Mouse (Mus musculus) forebrain, embryonic 14.5 days (tissue): Measurements from ENCODE around the gene Lrrc45. TPM values are rescaled to one million over a fixed set of nuclear protein-coding genes. Genes with fewer than 3 reads are reported as not detected.
"Not testable (repeated sequence)": the region's sequence is repeated elsewhere in the genome, so short reads cannot be mapped to it uniquely, and the experiment has no call there.

ENCODE experiments used
- ATAC-seq: fragments of 200-750 bp; cut with Nextera tagmentation; 2 replicates; pipeline ENCODE4 v1.8.0; 2017; ENCODE audit warnings: mild to moderate bottlenecking, moderate library complexity
- DNase-seq: peaks from one replicate; pipeline ENCODE4 v3.0.0-alpha.2; 2015; ENCODE audit warnings: low spot score
- H3K27ac ChIP-seq: fragments of 300-500 bp; sonication (generic); 2 replicates; pipeline ENCODE4 v1.5.1; 2014; ENCODE audit warnings: low read depth, mild to moderate bottlenecking, control low read depth, low read length, moderate library complexity
- H3K27me3 ChIP-seq: fragments of 300-500 bp; sonication (generic); replicated peaks from 2 replicates; pipeline ENCODE4 v1.6.1; 2014; ENCODE audit warnings: low read length, control low read depth, mixed read lengths; ENCODE audit not compliant: control insufficient read depth, insufficient read depth
- H3K36me3 ChIP-seq: fragments of 300-500 bp; sonication (generic); 2 replicates; pipeline ENCODE4 v1.6.1; 2014; ENCODE audit warnings: low read length, control low read depth; ENCODE audit not compliant: control insufficient read depth, insufficient read depth
- H3K4me1 ChIP-seq: fragments of 300-500 bp; sonication (generic); 2 replicates; pipeline ENCODE4 v1.6.1; 2014; ENCODE audit warnings: antibody characterized with exemption, low read length, control low read depth; ENCODE audit not compliant: control insufficient read depth, insufficient read depth
- H3K4me2 ChIP-seq: fragments of 300-500 bp; sonication (generic); 2 replicates; pipeline ENCODE4 v1.6.1; 2014; ENCODE audit warnings: mild to moderate bottlenecking, control low read depth, low read length
- H3K4me3 ChIP-seq: fragments of 300-500 bp; sonication (generic); 2 replicates; pipeline ENCODE4 v1.5.1; 2014; ENCODE audit warnings: low read depth, low read length, control low read depth
- H3K9ac ChIP-seq: fragments of 300-500 bp; sonication (generic); 2 replicates; pipeline ENCODE4 v1.6.1; 2014; ENCODE audit warnings: mild to moderate bottlenecking, low read length, control low read depth, moderate library complexity
- H3K9me3 ChIP-seq: fragments of 300-500 bp; sonication (generic); replicated peaks from 2 replicates; pipeline ENCODE4 v1.6.1; 2016; ENCODE audit warnings: low read length, control low read depth, mixed read lengths; ENCODE audit not compliant: control insufficient read depth
- WGBS: fragments of 180-500 bp; shearing (Covaris S2); extraction: QIAGEN DNeasy Blood & Tissue Kit; methylation state at CpG from one replicate; pipeline ENCODE4 v1.1.7; 2014; 5-methylcytosine and 5-hydroxymethylcytosine counted together
- polyA plus RNA-seq: library from polyadenylated mRNA; unstranded; fragments of >200 nt; fragmentation: Nextera tagmentation; extraction: Ambion mirVana; gene quantifications from 2 replicates; pipeline ENCODE4 v1.2.1, GENCODE M21; 2014

Gene Lrrc45
- polyA plus RNA-seq = 39.0 and 59.5 TPM in 2 replicates

- peaks cover 51% of the 10 kb centered on the region for H3K36me3 ChIP-seq
- H3K4me3 ChIP-seq = peak within 1 kb of the TSS; percentile 50
- 4% methylated on average over 53 of the region's 53 CpGs for WGBS
- H3K4me1 ChIP-seq = peaks cover 9% of the 10 kb centered on the region
- no peaks in the 10 kb centered on the region for H3K27me3 ChIP-seq
- peak within 1 kb of the TSS; percentile 75 for H3K9ac ChIP-seq
- H3K9me3 ChIP-seq = no peaks in the 10 kb centered on the region
- DNase-seq (peak; percentile 100), ATAC-seq (peak; percentile 98)
- H3K4me2 ChIP-seq = peak within 1 kb of the TSS; percentile 94
- H3K27ac ChIP-seq = peak within 1 kb of the TSS; percentile 63
These were observed at the start of gene Lrrc45, which contains the start of gene Cenpx for GRCm38 (mm10) chr11:120713580-120714518. Gene Lrrc45, plus strand, starts transcription at chr11:120713925. Gene Cenpx, minus strand, starts transcription at chr11:120713738.

GRCm38 (mm10) chr11:120665406-120665805 is 48.3 kb upstream of the Lrrc45 start:
- Histone ChIP-seq H3K36me3 (no peaks in the 10 kb centered on the region), H3K27me3 (peaks cover 33% of the 10 kb centered on the region), H3K4me3 (no peak overlapping the region), H3K4me1 (no peaks in the 10 kb centered on the region), H3K4me2 (no peak overlapping the region), H3K27ac (no peak overlapping the region), H3K9me3 (no peaks in the 10 kb centered on the region), H3K9ac (no peak overlapping the region)
- ATAC-seq = no peak
- DNase-seq = no peak
- WGBS = 83% methylated on average over 3 of the region's 3 CpGs

- no peak overlapping the region; the same call in 1 of the 2 replicates for H3K9ac ChIP-seq
- no peak for ATAC-seq
These were observed 47.1 kb upstream of the Lrrc45 start for GRCm38 (mm10) chr11:120666617-120667016.

GRCm38 (mm10) chr11:120672687-120673593 is 40.8 kb upstream of the Lrrc45 start, which contains the start of gene Aspscr1:
Gene Aspscr1, plus strand, starts transcription at chr11:120672973.
- H3K9ac ChIP-seq = peak within 1 kb of the TSS; percentile 68
- H3K27me3 ChIP-seq = no peaks in the 10 kb centered on the region
- no peaks in the 10 kb centered on the region for H3K9me3 ChIP-seq
- peak within 1 kb of the TSS; percentile 91 for H3K4me2 ChIP-seq
- H3K36me3 ChIP-seq = peaks cover 12% of the 10 kb centered on the region
- 1% methylated on average over 81 of the region's 83 CpGs for WGBS
- ATAC-seq (peak; percentile 98), DNase-seq (peak; percentile 97)
- peak within 1 kb of the TSS; percentile 70 for H3K4me3 ChIP-seq
- H3K4me1 ChIP-seq = peaks cover 8% of the 10 kb centered on the region; the same call in 1 of the 2 replicates
- H3K27ac ChIP-seq = peak within 1 kb of the TSS; percentile 82

More at GRCm38 (mm10) chr11:120666617-120667016, 47.1 kb upstream of the Lrrc45 start:
- no peaks in the 10 kb centered on the region for H3K4me1 ChIP-seq
- no peak overlapping the region for H3K4me2 ChIP-seq
- no peaks in the 10 kb centered on the region for H3K9me3 ChIP-seq
- H3K36me3 ChIP-seq = no peaks in the 10 kb centered on the region
- H3K4me3 ChIP-seq = no peak overlapping the region
- H3K27me3 ChIP-seq = peaks cover 21% of the 10 kb centered on the region
- WGBS = 18% methylated on average over 3 of the region's 3 CpGs
- no peak for DNase-seq
- no peak overlapping the region for H3K27ac ChIP-seq

- Histone ChIP-seq H3K9me3 (no peaks in the 10 kb centered on the region), H3K4me3 (peak overlapping the region; percentile 70), H3K4me1 (peaks cover 8% of the 10 kb centered on the region; the same call in 1 of the 2 replicates), H3K36me3 (peaks cover 19% of the 10 kb centered on the region), H3K9ac (peak overlapping the region; percentile 68), H3K27me3 (no peaks in the 10 kb centered on the region), H3K27ac (peak overlapping the region; percentile 82), H3K4me2 (peak overlapping the region; percentile 91)
- ATAC-seq (peak; percentile 27; the same call in 1 of the 2 replicates), DNase-seq (no peak)
- WGBS = 38% methylated on average over 12 of the region's 12 CpGs
These were observed 40.1 kb upstream of the Lrrc45 start for GRCm38 (mm10) chr11:120673594-120674122.

GRCm38 (mm10) chr11:120675875-120676274 is 37.9 kb upstream of the Lrrc45 start:
- H3K4me3 ChIP-seq, H3K27ac ChIP-seq, H3K27me3 ChIP-seq, H3K9me3 ChIP-seq, ATAC-seq, H3K4me1 ChIP-seq, H3K4me2 ChIP-seq, H3K9ac ChIP-seq, DNase-seq: not testable (repeated sequence)
- WGBS = 97% methylated on average over 4 of the region's 5 CpGs
- H3K36me3 ChIP-seq = peaks cover 38% of the 10 kb centered on the region

- no peak overlapping the region for H3K4me2 ChIP-seq
- ATAC-seq (no peak), DNase-seq (no peak)
These were observed 36.8 kb upstream of the Lrrc45 start for GRCm38 (mm10) chr11:120676951-120677350.

GRCm38 (mm10) chr11:120679909-120680308 is 33.8 kb upstream of the Lrrc45 start:
- Histone ChIP-seq H3K4me3 (no peak overlapping the region), H3K27ac (no peak overlapping the region), H3K9ac (no peak overlapping the region), H3K4me1 (no peaks in the 10 kb centered on the region), H3K36me3 (peaks cover 64% of the 10 kb centered on the region), H3K4me2 (no peak overlapping the region), H3K9me3 (no peaks in the 10 kb centered on the region), H3K27me3 (no peaks in the 10 kb centered on the region)
- 73% methylated on average over 3 of the region's 3 CpGs for WGBS
- ATAC-seq (no peak), DNase-seq (no peak)

More at GRCm38 (mm10) chr11:120676951-120677350, 36.8 kb upstream of the Lrrc45 start:
- no peak overlapping the region for H3K4me3 ChIP-seq
- no peak overlapping the region for H3K9ac ChIP-seq
- H3K9me3 ChIP-seq = no peaks in the 10 kb centered on the region
- H3K27me3 ChIP-seq = no peaks in the 10 kb centered on the region
- peaks cover 44% of the 10 kb centered on the region for H3K36me3 ChIP-seq
- 95% methylated on average over 4 of the region's 4 CpGs for WGBS
- H3K27ac ChIP-seq = no peak overlapping the region
- peaks cover 8% of the 10 kb centered on the region; the same call in 1 of the 2 replicates for H3K4me1 ChIP-seq
